Mouse (Mus musculus): ENCODE measurements at regions not wholly inside any gene's neighbourhood (a gene's known extent, or its start where the extent isn't known, plus 50 kb on each side); places are given as distances from the start of the nearest gene placed in this dataset.

DNA sequence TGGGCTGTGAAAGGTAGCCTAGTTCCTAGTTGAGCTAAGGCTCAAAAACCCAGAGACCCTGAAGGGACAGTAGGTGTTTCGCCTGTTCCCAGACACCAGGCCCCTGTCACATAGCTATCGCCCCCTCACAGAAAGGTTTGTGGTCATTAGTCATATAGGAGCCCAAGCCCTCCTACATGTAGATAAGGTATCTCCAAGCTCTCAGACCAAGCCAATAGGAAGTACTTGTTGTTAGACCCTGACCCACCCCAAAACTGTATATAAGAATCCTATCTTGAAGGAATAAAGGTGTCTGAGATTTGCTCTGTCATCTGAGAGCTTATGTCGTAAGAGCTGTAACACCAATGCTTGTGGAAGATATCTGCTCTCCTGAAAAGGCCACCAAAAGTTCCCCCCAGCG lies 174.8 kb downstream of the Phlda1 start:
- intact Hi-C loops (cut with DNase I), result no loop called here
- no peak for DNase-seq (ENCODE audit: low spot score in 2 of 2)

- intact Hi-C loops (cut with DNase I), result no loop called here
- no peak for DNase-seq (ENCODE audit: low spot score in 2 of 2)
Observed at GRCm38 (mm10) chr10:111684409-111685346, 178.6 kb downstream of the Phlda1 start.

DNA sequence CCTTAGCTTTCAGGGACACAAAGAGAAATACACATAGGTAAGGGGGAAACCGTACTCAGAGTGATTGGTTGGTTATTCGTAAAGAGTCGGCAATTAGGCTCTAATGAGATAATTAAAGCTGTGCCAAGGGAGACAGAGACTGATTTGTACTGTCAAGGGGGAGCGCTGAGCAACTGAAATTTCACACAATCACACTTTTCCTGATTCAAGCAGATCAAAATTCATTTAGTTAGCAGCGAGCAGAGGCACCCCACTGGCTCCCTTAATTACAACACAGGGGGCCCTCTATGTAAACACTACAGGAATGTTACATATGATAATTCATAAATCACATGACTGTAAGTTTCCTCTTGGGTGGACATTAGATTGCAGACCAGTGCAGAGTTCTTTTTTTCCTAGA lies 180.5 kb downstream of the Phlda1 start:
- intact Hi-C loops (cut with DNase I), result no loop called here
- DNase-seq (ENCODE audit: low spot score in 2 of 2), result no peak

DNA sequence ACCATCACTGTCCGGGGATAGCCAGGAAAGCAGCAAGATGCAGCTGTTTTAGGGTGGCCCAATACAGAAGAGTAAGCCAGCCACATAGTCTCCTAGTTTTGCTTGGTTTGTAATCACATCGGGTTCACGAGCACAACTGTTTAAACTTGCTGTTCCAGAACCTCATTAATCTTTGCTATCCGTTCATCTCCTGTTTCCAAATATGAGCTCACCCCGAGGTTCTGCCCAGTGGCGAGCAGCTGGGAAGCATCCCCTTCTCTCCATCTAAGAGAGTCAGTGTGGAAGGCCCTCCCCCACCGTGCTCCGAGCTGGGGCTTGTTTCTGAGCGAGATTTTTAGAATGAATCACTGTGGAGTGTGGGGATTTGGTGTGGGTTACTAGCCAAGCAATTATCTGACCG lies 183.5 kb downstream of the Phlda1 start:
- DNase-seq (ENCODE audit: low spot score in 2 of 2), result no peak
- intact Hi-C loops (cut with DNase I), result no loop called here

- intact Hi-C loops (cut with DNase I), result no loop called here
- DNase-seq (ENCODE audit: low spot score in 2 of 2), result no peak
Observed at GRCm38 (mm10) chr10:111693762-111694161, 187.7 kb downstream of the Phlda1 start.

DNA sequence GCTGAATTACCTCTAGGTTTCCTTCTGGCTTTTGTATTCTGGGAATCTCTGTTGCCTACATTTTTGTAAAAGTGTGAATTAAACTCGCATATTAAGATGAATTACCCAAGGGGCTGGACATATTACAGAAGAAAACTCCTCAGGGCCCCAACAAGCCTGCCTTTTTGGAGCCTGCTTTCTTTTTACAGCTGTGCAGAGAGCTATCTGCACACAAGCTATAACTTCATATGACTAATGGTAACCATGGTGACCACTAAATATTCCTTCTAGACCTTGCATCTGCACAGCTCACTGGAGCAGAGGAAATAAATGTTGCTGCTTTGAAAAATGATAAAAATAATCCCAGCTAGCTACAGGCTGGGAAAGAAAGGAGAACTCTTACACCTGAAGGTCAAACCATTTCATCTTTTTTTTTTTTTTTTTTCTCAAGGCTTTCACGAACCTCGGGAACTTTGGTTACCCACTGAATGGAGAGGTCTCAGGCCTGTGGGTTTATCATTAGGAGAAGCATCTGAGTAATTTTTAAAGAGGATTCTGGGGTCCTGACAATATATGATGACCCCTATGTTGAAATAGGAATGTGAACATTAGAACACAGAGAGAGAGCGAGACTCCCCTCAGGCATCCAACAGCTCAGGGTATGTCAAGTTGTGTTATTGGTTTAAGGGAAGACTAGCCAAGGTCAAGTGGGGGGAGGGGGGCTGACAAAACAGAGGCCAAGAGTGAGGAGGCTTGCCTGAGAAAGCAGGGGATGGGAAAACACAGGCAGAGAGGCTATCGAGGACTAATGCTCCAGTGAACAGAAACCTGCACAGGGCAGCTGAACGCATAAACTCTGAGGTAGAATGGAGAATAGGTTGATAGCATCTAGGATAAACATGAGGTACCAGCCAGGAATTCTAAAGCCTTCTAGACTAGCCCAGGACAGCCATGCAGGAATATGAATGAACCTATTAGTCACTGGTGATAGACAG lies 188.4 kb downstream of the Phlda1 start:
- intact Hi-C loops (cut with DNase I), result no loop called here
- peak in 1 of 2 experiments; percentile 24 for DNase-seq (ENCODE audit: low spot score in 2 of 2)

GRCm38 (mm10) chr10:111695918-111696760 lies 190.1 kb downstream of the Phlda1 start:
- intact Hi-C loops (cut with DNase I), result no loop called here

GRCm38 (mm10) chr10:111696987-111697386 lies 190.9 kb downstream of the Phlda1 start:
- DNase-seq (ENCODE audit: low spot score in 2 of 2), result no peak
- intact Hi-C loops (cut with DNase I), result no loop called here

More at GRCm38 (mm10) chr10:111695918-111696760, 190.1 kb downstream of the Phlda1 start:
- no peak for DNase-seq (ENCODE audit: low spot score in 2 of 2)

GRCm38 (mm10) chr10:111699557-111700508 lies 193.7 kb downstream of the Phlda1 start:
- peak; percentile 21 to 40 for DNase-seq (ENCODE audit: low spot score in 2 of 2)

DNA sequence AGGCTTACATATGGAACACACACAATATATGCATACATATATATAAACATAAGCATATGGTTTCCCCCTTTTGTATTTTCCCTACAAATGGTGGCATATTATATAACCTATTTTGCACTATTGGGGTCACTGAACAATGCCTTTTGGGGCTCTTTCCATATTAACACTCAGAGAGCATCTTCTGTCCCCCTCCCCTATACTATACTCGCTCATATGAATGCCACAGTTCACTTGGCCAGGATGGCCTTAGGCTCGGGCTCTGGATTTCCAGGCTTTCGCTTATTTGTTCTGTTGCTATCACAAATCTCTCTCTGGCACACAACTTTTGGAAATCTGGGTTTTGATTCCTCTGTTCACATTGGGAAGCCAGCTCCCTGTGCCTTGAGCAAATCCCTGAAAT lies 194.5 kb downstream of the Phlda1 start:
- intact Hi-C loops (cut with DNase I), result no loop called here
- no peak for DNase-seq (ENCODE audit: low spot score in 2 of 2)

More at GRCm38 (mm10) chr10:111699557-111700508, 193.7 kb downstream of the Phlda1 start:
- intact Hi-C loops (cut with DNase I), result no loop called here

- intact Hi-C loops (cut with DNase I), result no loop called here
- no peak for DNase-seq (ENCODE audit: low spot score in 2 of 2)
Observed at GRCm38 (mm10) chr10:111701138-111701537, 195.1 kb downstream of the Phlda1 start.

GRCm38 (mm10) chr10:111702435-111702834 lies 196.3 kb downstream of the Phlda1 start:
- DNase-seq (ENCODE audit: low spot score in 2 of 2), result no peak
- intact Hi-C loops (cut with DNase I), result no loop called here

- intact Hi-C loops (cut with DNase I), result no loop called here
- DNase-seq (ENCODE audit: low spot score in 2 of 2), result no peak
Observed at GRCm38 (mm10) chr10:111703447-111703846, 197.4 kb downstream of the Phlda1 start.

GRCm38 (mm10) chr10:111711519-111712113 lies 205.5 kb downstream of the Phlda1 start:
- DNase-seq (ENCODE audit: low spot score in 2 of 2), result no peak
- intact Hi-C loops (cut with DNase I), result no loop called here

DNA sequence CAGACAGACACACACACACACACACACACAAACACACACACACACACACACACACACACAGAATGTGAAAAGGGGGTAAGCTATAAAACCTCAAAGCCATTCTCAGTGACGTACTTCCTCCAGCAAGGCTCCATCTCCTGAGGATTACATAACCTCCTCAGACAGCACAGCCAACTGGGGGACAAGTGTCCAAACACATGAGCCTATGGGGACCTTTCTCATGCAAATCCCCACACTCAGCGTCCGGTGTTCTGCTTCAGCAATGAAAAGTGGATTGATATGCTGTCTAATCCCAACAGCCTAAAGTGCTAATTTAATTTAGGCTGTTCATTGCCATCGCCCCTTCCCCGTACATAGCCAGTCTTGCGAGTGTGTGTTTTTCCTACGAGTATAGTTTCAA lies 206.9 kb downstream of the Phlda1 start:
- DNase-seq (ENCODE audit: low spot score in 2 of 2), result no peak
- intact Hi-C loops (cut with DNase I), result no loop called here

GRCm38 (mm10) chr10:111713676-111714075 lies 207.6 kb downstream of the Phlda1 start:
- intact Hi-C loops (cut with DNase I), result no loop called here
- no peak for DNase-seq (ENCODE audit: low spot score in 2 of 2)

DNA sequence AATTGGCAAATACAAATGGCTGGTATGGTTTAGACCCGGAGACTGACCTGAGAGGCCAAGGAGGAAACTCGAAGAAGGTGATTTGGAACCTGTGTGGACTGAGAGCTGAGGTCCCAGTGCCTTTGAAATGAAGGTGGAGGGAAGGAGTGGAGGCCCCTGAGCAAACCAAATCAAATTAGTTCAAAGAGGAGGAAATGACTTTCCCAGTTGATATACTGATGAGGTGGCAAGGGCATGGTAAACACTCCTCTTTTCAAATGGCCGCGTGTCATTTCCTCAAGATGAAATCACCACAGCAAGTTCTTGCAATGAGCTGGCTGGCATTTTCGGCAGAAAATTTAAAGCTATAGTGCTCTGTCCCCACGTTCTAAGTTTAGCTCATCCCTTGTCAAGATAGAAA lies 209.1 kb downstream of the Phlda1 start:
- intact Hi-C loops (cut with DNase I), result no loop called here
- no peak for DNase-seq (ENCODE audit: low spot score in 2 of 2)

- intact Hi-C loops (cut with DNase I), result no loop called here
- no peak for DNase-seq (ENCODE audit: low spot score in 2 of 2)
Observed at GRCm38 (mm10) chr10:111719632-111720031, 213.5 kb downstream of the Phlda1 start.

All from left cerebral cortex, postnatal 14 days (tissue).